Mouse (Mus musculus) embryo, embryonic 9.5 days (tissue): ENCODE data around the gene Musk.

Experiments used
- DNase-seq: peaks from one replicate; pipeline ENCODE4 v3.0.0-alpha.2; 2017; ENCODE audit errors: extremely low spot score

Musk gene

DNA sequence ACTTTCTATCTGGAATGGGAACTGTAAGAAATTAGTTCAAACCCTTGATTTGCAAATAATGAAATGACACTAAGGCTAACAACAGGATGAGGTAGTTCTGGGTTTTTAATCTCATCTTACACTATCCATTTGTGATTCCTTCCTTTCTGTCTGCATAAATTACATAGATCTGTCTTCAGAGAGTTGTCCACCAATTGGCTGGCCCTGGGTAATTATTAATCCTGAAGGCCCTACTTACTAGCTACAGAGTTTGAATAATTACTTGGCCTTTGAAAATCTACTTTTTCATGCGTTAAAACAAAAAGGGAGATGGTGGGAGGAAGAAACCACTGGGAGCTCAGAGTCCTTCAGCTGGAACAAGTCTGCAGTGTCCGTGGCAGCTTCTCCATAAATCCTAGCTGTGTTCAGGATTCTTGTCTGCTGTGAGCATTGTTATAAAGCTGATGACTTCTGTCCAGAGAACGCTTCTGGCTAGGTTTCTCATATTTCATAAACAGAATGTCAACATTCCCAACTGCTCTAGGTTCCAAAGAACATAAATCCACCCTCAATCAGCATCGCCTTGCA is 29.3 kb downstream of the Musk start:
- no peak for DNase-seq

DNA sequence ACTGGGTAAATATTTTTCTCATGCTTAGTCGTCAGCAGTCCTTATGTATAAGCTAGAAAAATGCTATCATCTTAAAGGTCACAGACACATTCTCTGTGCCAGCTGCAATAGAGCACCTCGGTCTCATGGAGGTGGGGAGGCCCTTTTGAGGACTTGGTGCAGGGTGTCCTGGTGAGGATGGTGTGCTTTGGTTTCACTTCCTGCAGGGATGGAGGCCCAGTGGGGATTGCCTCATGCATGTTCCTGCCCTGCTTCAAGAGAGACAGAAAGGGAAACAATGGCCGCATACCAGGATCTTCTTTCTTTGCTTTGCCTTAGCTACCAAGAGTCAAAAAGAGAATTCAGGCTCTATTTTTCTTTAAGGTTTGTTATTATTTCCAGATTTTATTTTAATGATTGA is 31.8 kb downstream of the Musk start:
- no peak for DNase-seq

DNA sequence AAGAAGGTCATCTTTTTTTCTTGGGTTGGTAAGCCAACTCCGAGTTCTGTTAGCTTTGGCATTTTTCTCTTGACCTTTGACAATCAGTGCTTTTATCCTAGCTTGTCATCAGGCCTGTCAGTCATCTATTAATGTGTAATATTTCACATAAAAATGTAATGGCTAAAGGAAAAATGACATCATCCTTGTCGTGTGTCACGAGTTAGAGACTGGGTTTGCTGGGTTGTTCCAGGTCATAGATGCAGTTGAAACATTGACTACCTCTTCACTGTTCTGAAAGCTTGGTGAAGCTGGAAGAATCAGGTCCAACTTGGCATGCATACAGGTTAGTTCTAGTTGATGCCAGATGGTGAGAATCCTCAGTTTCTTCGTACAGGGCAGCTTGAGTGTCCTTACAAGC is 34.5 kb downstream of the Musk start:
- no peak for DNase-seq

DNA sequence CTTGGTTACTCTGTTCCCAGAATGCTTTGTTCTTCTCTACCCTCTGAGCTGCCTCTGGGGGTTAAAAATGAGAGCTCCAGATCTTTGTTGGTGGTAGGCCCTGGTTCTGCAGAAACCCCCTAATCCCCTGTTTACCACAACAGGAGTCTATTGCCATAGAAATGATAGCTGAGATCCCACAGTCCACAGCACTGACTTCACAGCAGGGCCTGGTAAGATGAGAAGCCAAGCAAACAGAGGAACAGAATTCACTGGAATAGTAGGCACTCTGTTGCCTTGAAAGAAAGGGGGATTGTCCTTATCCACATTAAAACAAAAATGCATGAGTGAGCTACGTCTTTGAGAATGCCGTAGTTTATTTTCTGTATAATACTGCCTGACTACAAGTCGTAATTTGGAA is 41.0 kb downstream of the Musk start:
- peak; percentile 14 for DNase-seq

DNA sequence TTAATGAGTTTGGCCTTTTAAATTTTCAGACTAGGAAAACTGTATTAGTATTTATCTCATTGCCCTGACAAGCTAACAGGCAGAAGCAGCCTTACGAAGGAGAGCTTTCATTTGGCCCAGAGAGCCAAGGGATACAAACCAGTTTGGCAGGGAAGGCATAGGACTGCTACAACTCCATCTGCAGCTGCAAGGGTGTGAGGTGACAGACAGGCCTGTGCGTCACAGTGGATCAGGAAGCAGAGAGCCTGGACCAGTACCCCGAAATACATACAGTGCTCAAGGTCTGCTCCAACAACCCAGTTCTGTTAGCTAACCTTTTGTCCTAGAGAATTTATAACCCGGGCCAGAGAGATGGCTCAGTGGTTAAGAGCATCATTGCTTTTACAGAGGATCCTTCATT is 42.5 kb downstream of the Musk start:
- no peak for DNase-seq

DNA sequence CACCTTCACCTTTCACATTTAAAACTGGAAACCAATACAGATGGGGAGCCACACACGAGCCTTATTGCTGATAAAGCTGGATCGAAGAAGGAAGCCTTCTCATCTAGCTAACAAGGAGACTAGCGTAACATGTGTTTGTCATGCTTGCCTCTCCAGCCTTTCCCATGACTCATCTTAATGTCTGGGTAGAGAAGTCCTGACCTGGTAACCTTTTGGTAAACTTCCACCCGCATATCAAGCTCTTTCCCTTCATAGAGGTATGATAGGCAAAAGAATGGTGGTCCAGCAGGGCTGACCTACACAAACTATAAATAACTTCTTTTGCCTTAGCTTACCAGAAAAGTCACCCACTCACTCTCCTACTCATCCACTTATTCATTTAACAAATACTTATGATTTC is 44.3 kb downstream of the Musk start:
- DNase-seq, result no peak

DNA sequence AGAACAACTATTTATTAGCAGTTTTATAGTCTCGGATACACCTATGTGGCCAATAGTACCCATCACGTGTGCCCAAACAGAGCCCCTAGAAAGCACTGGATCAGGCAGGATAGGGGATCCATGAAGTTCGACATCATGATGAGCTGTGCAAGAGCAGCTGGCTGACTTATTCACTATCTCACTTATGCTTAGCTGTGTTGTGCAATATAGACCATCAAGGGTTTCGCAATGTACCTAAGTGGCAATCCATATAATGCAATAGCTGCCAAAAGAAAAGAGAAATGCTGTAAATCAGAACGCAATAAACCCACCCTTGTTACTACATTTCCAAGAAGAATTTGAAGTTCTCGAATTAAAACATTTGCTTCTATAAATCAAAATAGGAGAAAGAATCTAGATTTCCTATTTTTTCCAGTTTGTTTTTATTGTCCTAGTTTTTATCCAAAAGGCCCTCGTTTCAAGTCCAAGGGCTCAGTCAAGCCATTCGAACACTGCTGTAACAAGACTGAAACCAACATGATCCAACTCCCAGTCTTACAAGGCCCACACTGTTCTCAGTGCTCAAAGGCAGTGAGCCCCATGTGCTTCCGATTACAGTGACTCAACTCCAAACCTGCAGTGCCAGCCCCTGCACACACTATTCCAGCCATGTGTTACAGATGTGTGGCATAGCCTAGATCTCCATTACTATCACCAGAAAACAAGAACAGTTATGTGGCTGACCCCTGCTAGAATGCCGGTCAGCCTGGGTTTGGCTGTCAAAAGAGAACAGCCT is 45.3 kb downstream of the Musk start:
- no peak for DNase-seq

DNA sequence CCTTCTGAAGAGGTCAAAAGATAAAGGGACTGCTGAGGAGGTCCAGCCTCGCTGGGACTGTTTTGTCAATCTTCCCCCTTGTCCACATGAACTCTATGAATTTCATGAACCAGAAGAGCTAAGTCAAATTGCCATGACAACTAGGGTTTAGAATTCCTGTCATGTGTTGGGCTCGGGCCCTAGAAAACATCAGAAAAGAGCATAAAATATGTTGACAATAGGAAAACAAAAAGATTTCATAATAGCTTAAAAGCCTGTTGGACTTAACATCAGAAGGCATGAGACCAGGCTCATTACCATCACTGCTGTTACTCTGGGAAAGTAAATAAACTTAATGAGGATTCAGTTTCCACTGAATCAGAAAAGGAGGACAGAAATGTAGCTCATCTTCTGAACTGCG is 46.6 kb downstream of the Musk start:
- peak; percentile 7 for DNase-seq

DNA sequence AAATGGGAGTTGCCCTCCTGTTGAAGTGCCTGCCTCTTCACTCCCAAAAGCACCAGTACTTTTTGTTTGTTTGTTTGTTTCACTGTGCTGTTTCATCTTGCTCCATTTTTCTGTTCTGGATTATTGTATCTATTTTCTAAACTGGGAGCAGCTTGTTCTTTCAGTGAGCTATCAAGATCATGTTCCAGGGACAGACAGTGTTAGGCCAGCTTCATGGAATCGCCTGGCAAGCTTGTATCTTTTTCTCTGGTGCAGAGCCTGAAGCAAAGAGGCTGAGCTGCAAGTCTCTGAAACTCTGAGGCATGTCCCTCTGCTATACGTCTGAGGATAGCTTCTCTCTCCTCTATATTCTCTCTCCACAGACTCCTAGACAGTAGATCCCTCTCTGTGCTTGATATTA is 50.5 kb downstream of the Musk start:
- DNase-seq, result no peak

DNA sequence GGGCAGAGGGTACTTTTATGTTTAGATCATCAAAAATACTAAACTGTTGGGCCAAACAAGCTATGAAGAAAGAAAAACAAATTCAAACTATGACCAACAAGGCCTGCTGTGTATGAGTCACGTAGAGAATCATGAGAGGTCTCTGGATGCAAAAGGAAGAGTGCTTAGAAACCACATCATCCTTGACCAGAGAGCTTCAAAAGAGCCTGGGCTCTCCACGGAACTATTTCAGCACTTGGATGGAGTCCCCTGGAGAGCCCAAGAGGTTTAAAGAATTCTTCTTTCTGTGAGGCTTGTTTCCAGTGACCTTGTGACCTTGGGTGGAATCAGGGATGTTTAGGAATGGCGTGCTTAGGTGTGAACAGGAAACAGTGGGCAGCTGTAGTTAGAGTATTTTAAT is 53.5 kb downstream of the Musk start:
- no peak for DNase-seq

DNA sequence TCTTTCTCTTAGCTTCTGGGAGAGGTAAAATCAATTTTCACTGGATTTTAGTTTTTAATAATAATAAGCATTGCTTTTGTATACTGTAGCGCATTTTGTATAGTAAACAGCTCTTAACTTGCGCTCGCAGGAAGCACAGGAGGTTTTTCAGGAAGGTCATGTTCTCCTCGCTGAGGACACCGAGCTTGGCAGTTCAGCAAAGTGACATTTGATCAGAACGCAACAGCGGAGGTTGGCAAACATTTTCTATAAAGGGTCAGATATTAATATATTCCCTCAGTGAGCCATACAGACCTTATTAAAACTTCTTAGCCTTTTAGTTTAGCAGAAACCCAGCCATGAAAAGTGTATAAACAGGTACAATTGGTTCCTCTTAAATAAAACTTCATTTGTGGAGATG is 64.4 kb downstream of the Musk start:
- DNase-seq, result no peak

DNA sequence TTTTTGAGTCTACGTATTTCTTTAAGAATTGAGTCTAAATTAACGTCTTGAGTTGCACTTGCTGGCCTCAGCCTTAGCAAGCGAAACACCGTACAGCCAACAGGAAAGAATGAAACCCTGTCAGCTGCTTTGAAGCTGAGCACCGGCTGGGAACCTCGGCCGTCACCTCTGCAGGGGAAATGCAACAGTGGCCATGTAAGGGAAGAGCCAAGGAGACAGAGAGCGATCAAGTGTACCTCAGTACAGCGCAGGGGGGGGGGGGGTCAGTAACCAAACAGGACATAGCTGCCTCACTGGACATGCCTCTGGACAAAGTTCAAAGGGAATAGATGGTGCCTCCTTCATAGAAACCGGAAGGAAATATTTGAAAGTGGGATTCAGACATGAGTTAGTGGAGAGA is 65.4 kb downstream of the Musk start:
- peak; percentile 10 for DNase-seq

DNA sequence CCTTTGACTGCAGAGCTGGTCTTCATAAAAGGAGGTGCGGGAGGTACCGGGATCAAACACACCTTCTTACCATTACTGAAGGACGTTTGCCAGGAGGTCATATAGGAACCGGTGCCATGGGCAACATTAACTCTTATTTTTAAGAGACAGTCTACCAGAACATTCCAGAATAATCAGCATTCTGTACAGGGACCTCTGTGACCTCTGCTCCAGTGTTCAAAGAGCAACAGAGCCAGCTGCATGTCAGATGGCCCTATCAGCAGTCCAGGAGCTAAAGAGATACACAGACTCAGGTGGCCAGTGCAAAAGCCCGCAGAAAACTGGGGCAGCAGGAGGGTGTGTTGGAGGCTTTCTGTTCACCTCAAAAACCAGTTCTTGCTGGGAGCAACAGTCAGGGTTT is 65.8 kb downstream of the Musk start:
- no peak for DNase-seq

DNA sequence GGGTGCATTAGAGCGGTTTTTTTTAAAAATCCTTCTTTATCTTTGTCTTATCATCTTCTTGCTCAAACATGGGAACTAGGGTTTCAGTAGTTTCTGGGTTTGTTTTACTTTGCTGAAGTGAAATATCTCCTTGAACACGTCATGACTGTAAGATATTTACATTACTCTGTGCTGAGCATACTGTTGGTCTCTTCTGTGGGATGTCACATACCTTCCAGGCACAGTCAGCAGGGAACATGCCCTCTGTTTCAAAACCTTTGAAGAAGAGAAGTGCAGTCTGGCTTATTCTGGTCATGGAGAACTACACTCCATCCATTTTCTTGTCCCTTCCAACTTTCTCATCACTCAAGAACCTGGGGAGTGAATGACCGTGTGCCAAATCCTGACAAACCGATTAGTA is 73.2 kb downstream of the Musk start:
- no peak for DNase-seq

DNA sequence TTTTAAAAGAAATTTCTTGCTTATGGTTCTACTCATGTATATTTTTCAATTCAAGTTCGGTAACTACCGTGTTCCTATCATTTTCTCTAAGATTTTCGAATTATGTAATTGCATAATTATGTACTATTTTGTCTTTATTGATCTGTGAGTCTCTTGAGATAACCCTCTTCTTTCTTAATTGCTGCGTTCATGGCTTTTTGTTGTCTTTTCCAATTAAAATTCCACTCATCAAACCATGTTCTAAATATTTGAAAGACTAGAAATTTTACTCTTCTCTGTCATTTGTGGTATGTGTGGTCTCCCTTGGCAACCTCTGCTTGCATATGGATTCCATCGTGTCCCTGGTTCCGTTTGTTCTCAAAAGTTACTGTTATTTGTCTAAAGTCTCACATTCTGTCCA is 79.6 kb downstream of the Musk start:
- DNase-seq, result no peak

DNA sequence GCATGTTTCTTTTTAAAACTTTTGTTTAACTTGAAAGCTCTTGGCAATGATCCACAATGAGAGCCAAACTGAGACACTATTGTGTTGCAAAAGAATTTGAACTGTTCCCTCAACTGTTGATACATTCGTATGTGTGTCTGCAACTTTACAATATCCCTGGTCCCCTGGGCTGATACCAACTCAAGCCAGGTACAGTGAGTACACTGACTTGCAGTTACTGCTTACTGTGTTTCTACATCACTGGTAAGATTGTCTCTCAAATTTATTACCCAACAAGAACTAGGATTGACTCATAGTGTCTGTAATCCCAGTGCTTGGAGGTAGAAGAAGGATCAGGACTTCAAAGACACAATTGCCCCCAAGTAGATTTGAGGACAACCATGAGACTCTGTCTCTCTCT is 85.3 kb downstream of the Musk start:
- DNase-seq, result no peak

DNA sequence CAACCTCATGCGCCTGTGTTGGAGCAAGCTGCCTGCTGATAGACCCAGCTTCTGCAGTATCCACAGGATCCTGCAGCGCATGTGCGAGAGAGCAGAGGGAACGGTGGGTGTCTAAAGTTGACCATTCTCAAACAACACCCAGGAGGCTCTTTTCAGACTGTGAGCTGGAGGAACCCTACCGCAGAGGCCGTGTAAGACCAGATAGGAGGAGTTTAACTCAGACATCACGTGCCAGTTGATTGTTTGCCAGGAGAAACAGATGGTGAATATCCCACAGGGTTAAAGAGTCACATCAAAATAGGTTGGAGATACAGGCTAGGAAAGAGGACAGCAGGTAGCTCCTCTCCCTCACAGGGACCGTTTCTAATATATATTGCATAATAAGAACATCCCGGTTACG is 87.8 kb downstream of the Musk start:
- DNase-seq, result no peak

DNA sequence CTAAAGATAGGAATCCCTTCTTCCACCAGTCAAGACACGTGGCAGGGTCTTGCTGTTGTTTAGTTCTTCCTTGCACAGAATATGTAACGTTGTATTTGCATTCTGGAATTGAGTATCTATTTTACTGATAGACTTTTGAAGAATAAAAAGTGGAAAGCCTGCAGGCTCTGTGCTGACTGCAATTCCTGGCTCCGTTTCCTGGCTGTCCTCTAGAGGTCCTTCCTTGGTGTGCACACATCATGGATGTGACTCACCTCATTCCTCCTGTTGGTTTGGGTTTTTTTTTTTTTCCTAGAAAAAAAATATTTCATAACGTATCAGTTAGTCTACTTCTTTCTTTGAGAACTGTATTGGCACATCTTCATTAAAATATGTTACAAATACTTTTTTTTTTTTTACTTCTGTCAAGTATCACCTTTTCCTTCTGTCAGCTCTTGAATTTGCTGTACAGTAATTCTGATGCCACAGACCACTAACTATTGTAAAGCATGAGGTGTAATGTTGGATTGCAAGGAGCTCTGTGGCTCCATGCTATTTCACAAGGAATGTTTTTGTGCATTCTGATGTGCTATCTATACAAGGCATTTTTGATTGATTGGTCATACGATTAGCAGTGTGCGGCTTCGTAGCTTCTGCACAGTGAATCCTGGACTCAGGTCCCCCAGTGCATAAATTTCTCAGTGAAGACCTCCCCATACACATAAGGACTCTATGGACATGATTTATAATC is 88.5 kb downstream of the Musk start:
- no peak for DNase-seq

DNA sequence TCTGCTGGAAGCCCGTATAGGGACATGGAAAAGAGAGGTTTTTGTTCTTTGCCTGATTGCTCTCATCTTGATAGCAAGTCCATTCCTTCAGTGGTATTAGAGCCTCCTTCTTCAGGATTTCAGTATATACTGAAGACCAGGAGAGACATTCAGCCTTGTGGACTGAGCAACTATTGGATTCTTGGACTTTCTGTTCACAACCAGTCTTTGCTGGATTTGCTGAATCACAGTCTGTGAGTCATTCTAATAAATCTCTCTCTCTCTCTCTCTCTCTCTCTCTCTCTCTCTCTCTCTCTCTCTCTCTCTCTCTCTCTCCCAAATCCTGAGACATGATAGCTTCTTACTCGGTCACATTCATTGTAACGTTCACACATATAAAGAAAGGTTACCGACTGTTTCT is 93.4 kb downstream of the Musk start:
- no peak for DNase-seq

DNA sequence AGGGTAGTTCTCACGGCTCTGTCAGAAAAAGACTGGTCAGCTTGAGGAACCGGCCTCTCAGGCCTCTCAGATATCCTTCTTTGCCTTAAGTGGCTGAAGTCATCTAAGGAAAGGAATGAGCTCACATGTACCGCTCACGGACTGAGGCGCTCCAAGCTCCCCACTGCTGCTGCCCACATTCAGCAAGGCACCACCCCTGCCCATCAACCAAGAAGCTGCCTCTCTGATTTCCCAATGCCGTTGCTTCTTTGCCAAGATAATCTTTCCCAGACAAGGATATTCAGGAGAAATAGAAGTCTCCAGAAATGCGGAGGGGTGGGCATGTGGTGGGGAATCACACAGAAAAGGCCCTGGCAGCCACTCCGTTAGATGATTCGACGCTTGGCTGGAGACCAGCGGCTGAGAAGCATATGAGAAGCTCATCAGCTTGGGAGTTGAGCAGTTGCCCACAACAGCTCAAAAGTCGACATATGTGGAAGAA is 115.1 kb downstream of the Musk start:
- DNase-seq, result no peak

DNA sequence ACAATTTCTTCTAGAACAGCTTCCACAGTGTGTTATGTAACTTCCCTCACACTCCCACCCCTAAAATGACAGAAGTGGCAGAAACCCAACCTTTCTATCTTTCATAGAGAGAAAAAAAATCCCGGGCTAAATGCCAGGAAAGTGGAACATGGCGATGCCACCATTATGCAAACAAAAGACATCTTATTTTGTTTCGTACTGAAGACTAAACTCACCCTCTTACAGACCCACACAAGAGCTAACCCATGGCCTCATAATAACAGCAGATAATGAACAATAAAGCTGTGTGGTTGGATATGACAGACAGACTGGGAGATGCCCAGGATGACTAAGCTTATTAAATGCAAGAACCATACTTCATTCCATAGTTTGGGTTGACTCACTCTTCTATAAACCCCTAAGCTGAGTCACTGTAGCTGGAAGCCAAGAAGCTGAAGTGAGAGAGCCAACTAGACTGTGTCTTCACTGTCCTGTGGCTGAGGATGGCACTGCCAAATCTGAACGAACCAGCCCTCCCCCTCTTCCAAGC is 116.3 kb downstream of the Musk start:
- no peak for DNase-seq

DNA sequence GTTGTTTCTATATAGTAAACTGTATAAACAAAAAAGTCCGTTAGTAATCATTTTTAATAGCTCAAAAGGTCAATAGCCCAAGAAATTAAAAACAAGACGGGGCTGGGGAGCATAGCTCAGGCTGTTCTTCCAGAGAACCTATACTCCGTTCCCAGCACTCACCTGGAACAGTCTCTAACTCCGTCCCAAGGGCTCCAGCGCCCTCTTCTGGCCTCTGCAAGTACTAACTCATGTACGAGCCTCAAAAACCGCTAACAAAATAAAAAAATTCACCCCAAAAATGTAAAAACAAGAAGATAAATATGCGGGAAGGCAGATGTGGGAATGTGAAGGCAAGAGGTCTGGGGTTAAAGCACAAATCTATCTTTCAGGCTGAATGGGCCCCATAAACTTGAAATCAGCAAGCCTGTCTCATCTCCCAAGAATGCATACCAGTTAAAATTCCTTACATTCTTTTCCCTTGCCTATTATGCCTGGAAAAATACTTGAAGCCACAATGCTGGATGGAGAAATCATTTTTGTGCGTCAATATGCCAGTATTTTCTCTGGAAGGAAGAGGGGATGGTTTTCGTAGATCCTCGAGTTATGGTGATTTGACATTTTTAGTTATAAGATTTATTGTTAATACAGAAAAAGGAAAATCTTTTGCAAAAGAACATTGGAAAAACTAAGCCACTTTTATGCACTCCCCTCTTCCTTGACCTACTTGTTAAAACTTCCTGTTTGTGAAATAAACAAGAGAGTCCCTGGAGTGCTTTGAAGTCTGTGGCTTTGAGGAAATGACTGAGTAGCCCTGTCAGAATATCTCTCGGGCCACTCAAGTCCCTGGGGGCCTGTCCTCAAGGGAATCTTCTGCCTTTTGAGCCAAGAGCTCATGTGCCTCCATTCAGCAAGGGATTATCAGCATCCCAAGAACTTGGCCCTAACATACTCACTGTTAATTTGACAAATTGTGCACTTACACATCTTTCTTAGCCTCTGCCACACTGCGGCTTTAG is 127.7 kb downstream of the Musk start:
- DNase-seq, result no peak
